ENCODE assay signal across 7 mouse cellular contexts in genomic region chr3:9064266-9065031, GRCm38 (mm10).
DNase-seq lines count a peak whose midpoint lies in the region; ATAC-seq and TF ChIP-seq lines count a peak whose summit lies in the region.

No protein-coding gene starts in this region.

- H3K9ac ChIP-seq in ES-Bruce4 (ENCODE audit: low read depth, poor library complexity, severe bottlenecking), result no peak overlapping the region

- H3K36me3 ChIP-seq in ES-Bruce4 (ENCODE audit: control insufficient read depth, insufficient read depth, low read length, poor library complexity, severe bottlenecking), result no peaks in the 10 kb centered on the region

- H3K27ac ChIP-seq in ES-Bruce4 (ENCODE audit: insufficient read depth, low read length), result no peak overlapping the region

- no peaks in the 10 kb centered on the region for H3K4me1 ChIP-seq in ES-Bruce4 (ENCODE audit: control insufficient read depth, insufficient read depth, low read length)

- H3K4me3 ChIP-seq in ES-Bruce4 (ENCODE audit: low read depth, low read length), result no peak overlapping the region

- peak; percentile 81 for TF ChIP-seq CTCF in ES-Bruce4 (IDR thresholded peaks at IDR 0.05; ENCODE audit: low read depth, low read length)

- no peak for TF ChIP-seq EP300 in ES-Bruce4 (IDR thresholded peaks at IDR 0.05; ENCODE audit: insufficient read depth, low read depth, low read length)

- no peaks in the 10 kb centered on the region for H3K27me3 ChIP-seq in ES-Bruce4 (ENCODE audit: control insufficient read depth, insufficient read depth, low read length, poor library complexity, severe bottlenecking)

- DNase-seq in adrenal gland, adult (ENCODE audit: inconsistent age in 2 of 2, low spot score in 1 of 2), result peak; percentile 45 to 85
- DNase-seq in embryo, embryonic 9.5 days (ENCODE audit: extremely low spot score), result peak; percentile 56
- DNase-seq in heart, postnatal 4 days, result peak; percentile 62
- peak; percentile 36 to 39 for DNase-seq in layer of hippocampus, postnatal 14 days (ENCODE audit: low spot score in 2 of 2)
- peak; percentile 5 to 8 for DNase-seq in spleen, postnatal 36 days (ENCODE audit: low spot score in 2 of 2)

- ATAC-seq in megakaryocyte progenitor cell, adult 5-6 weeks (replicated peaks; ENCODE audit: poor library complexity), result peak; percentile 86

- no peak for TF ChIP-seq POLR2A in ES-Bruce4 (IDR thresholded peaks at IDR 0.05; ENCODE audit: insufficient read depth, low read length)

- H3K9me3 ChIP-seq in ES-Bruce4 (replicated peaks; ENCODE audit: control insufficient read depth, insufficient read depth, low read length, poor library complexity, severe bottlenecking), result no peaks in the 10 kb centered on the region

Comparison
In these comparisons a context has a peak if more than half of its experiments do, and no peak if none do; other contexts are left out.
1. DNase-seq: peak in every context shown above with its lines; median percentile 65 in adrenal gland, adult; 62 in heart, postnatal 4 days; 56 in embryo, embryonic 9.5 days; 38 in layer of hippocampus, postnatal 14 days; 6 in spleen, postnatal 36 days.